Mouse (Mus musculus) liver, postnatal 0 days (tissue): ENCODE results near the gene Ccdc33.

Experiments
- CTCF ChIP-seq: sonication (generic); IDR thresholded peaks from 2 replicates; pipeline ENCODE4 v1.5.1; 2016; ENCODE audit warnings: antibody characterized with exemption, low read depth
- EP300 ChIP-seq: IDR thresholded peaks from 2 replicates; pipeline ENCODE4 v1.6.1; 2016; ENCODE audit warnings: antibody characterized with exemption, low read depth, mild to moderate bottlenecking

DNA sequence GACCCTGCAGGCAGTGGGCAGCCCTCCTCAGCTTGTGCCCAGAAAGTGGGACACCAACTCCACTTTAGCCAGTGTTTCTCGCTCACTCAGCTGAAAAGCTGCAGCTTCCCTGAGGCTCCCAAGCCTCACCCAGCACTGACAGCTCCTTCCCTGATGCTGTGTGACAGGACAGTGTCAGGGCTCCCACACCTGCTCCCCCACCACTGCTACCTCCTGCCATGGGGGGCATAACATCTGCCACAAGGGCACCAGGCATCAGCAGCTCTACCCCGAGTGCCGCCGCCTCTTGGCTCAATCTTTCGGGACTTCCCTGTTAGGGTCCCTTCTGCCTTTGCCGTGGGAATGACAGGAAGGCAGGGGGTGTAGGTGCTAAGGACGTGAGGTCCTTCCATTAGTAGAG lies 132.3 kb downstream of the Ccdc33 start:
- no peak for TF ChIP-seq CTCF
- TF ChIP-seq EP300: no peak
